Mouse (Mus musculus) frontal cortex, postnatal 14 days (tissue): ENCODE data around the gene Ctla2a.
"Not testable (repeated sequence)": the region's sequence is repeated elsewhere in the genome, so short reads cannot be mapped to it uniquely, and the experiment has no call there.

ENCODE experiments used
- DNase-seq, 2 experiments: peaks; one replicate each; pipeline ENCODE4 v3.0.0; 2022; ENCODE audit warnings: low spot score in 2 of 2

Ctla2a gene

DNA sequence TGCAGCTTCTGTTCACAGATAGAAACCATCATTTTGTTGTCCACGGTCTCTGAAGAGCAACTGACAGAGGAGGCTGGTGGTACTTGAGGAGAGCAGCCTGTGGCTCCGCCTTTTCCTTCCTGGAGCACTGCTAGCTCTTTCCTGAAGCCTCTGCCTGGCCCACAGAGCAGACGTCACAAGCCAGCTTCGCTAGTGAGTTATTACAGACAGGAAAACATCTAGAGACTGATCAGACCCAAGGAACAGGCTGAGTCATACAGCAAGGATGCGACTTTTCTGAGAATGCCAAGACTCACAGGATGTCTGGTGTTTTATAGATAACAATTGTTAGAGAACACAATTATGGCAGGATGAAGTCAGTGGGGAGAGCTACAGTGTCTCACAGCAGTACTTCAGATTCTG lies at the start of gene Ctla2a, which contains the start of gene Gm49391:
Gene Ctla2a (minus strand): TSS at position 126 of the 402 bp plus-strand sequence.
Gene Gm49391 (minus strand): TSS at position 72 of the 402 bp plus-strand sequence.
- DNase-seq, result no peak

DNA sequence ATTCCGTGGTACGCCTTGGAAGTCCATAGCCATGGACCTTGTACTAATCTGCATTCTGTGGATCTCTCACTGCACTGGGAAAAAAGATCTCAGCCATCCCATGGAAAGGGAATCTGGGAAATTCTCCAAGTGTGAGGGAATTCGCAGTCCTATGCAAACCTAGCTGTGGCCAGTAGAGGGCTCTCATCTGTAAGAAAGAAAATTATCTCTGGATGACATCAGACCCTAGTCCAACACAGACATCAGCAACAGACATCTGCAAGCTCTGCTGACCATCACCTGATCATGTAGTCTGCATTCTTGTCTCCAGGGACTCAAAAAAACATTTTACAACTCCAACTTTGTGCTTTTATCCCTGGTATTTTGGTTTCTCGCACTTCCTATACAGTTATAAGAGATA lies 35.9 kb upstream of the Ctla2a start:
- not testable (repeated sequence) for DNase-seq

DNA sequence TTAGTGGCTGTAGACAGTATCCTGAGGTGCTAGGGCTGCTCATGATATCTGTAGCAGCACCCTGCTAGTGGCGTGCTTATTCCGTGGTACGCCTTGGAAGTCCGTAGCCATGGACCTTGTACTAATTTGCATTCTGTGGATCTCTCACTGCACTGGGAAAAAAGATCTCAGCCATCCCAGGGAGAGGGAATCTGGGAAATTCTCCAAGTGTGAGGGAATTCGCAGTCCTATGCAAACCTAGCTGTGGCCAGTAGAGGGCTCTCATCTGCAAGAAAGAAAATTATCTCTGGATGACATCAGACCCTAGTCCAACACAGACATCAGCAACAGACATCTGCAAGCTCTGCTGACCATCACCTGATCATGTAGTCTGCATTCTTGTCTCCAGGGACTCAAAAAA lies 27.6 kb upstream of the Ctla2a start:
- not testable (repeated sequence) for DNase-seq

DNA sequence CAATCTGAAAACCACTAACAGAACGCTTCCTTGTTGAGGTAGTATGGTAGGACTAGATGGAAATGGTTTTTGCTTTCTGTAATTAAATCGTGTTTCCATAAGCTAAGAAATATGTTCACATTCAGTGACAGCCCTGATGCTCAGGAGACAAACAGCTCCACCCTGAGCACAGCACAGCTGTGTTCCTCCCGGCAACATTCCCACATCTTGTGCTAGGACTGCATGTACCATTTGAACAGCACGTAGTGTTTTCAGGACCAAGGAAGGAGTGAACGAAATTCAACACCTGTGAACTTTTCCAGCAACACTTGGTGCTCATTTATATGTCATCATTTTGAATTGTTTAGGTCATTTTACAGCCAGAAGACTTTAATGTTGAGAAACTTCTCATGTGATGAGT lies 25.3 kb upstream of the Ctla2a start:
- no peak for DNase-seq

DNA sequence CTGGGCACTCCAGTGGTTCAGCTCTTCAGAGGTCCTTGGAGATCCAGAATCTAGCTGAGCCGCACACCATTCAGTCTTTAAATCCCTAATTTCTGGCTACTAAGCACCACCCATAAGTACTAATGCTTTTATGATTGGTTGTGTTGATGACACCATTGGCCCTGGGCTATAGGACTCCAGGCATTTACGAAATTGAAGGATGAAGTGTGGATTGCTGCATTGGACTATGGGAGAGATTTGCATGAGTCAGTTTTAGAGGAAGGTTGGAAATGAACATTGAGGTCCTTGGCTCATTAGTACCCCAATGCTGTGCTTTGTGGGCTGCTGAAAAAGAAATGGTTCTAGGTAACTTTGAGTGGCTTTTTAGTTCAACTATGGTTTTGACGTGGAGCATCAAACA lies 5.5 kb upstream of the Ctla2a start, which contains the start of gene Tpbpa:
Gene Tpbpa (minus strand): TSS at position 101 of the 400 bp plus-strand sequence.
- not testable (repeated sequence) for DNase-seq

DNA sequence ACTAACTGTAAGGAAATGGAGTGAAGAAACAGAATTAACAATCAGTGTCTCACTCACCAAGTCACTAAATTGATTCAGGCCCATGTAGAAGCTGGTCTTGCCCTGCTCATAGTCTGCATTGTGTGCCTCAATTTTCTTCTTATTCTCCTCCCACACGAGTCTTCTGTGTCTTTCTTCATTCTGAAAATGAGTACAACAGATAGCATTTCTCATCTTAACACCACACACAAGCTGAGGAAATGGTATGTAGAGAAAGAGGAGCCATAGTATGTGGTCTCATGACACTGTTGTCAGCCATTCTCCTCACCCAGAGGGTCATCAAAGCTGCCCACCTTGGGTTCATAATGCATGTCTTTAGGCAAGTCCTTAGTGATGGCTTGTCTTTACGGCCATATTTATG lies 935 bp downstream of the Ctla2a start, which contains the start of gene Gm49393:
Gene Gm49393 (minus strand): TSS at position 101 of the 400 bp plus-strand sequence.
- DNase-seq, result not testable (repeated sequence)

DNA sequence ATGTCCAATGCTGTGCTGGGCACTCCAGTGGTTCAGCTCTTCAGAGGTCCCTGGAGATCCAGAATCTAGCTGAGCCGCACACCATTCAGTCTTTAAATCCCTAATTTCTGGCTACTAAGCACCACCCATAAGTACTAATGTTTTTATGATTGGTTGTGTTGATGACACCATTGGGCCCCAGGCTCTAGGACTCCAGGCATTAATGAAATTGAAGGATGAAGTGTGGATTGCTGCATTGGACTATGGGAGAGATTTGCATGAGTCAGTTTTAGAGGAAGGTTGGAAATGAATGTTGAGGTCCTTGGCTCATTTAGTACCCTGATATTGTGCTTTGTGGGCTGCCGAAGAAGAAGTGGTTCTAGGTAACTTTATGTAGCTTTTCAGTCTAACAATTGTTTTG lies 31.6 kb downstream of the Ctla2a start, which contains the start of gene Tpbpb:
Gene Tpbpb (minus strand): TSS at position 101 of the 400 bp plus-strand sequence.
- DNase-seq, result not testable (repeated sequence)

DNA sequence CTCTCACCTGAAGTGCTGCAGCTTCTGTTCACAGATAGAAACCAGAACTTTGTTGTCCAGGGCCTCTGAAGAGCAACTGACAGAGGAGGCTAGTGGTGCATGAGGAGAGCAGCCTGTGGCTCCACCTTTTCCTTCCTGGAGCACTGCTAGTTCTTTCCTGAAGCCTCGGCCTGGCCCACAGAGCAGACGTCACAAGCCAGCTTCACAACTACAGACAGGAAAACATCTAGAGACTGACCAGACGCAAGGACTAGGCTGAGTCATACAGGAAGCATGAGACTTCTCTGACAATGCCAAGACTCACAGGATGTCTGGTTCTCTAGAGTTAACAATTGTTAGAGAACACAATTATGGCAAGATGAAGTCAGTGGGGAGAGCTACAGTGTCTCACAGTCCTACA lies 39.1 kb downstream of the Ctla2a start, which contains the start of gene Ctla2b:
Gene Ctla2b (minus strand): TSS at position 120 of the 400 bp plus-strand sequence.
- DNase-seq, result peak in 1 of 2 experiments; percentile 2

DNA sequence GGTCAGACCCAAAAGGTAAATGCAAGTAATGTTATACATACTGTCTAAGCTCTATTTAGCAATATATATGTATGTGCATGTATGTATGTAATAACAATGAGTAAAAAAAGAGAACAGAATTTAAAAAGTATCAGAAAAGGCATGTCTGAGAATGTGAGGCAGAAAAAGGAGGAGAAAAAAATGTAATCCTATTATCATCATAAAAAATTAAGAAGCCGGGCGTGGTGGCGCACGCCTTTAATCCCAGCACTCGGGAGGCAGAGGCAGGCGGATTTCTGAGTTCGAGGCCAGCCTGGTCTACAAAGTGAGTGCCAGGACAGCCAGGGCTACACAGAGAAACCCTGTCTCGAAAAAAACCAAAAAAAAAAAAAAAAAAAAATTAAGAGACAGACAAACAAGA lies 39.6 kb downstream of the Ctla2a start, which contains the start of gene Gm49392:
Gene Gm49392 (minus strand): TSS at position 101 of the 400 bp plus-strand sequence.
- not testable (repeated sequence) for DNase-seq

DNA sequence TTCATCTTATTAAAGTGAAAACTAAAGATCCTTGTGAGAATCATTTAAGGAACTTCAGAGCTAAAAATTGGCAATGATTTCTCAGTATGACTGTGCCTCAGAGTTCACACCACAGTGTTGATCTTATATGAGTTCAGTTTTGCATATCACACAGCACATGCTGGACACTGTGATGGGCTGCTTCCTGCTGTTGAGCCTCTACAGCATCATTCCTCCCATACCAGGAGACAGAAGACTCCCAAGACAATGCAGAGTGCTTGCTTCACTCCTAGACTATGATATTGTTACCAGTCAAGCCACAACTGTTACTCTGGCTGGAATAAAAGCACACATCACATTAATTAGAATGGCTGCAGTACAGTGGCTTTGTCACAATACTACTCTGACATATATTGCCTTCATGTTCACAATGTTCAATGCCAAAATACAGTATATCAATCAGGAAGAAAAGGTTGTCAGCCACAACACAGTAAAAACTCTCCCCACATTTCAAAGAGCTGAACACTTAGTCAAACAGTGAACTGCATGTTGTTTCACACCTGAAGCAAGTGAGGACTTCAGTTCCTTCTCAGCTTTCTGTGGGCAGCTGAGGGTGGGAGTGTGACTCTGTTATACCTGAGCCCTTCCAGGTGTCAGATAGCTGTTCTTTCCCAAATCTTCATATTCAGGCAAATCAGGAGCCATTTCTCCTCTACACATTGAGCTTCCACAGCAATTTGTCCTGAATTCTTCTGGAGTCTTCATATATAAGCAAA lies 40.8 kb downstream of the Ctla2a start:
- DNase-seq, result no peak

DNA sequence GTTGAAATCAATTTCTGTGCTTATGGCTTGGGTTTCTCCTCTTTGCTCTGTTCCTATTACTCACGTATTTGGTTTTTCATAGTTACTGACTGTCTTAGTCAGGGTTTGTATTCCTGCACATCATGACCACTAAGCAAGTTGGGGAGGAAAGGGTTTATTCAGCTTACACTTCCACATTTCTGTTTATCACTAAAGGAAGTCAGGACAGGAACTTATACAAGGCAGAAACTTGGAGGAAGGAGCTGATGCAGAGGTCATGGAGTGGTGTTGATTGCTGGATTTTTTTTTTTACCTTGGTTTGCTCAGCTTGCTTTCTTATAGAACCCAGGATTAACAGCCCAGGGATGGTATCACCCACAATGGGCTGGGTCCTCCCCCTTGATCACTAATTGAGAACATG lies 44.1 kb downstream of the Ctla2a start:
- DNase-seq, result no peak
